29 mouse cellular contexts compared by ENCODE assay signal in the genomic region with DNA sequence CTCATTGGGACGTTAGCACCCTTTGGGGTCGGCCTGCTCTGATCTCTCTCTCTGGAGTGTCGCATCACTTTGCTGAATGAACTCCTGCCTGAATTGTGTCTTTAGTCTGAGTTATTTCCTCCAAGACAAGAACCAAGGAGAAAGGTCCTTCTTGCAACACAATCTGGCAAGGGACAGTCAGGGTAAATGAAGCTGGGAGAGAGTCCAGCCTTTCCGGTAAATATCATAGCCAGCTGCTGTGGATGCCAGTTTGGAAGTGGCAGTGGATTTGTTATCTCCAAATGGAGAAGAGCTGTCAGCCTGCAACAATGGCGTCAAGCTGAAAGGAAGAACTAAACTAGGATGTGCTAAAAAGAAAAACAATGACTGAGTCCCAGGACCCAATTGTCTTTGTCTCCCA.
DNase-seq lines count a peak whose midpoint lies in the region; ATAC-seq and TF ChIP-seq lines count a peak whose summit lies in the region.
"Had no signal": no experiment of that assay in that cellular context is flagged by ENCODE, and none has a peak within 500 bp of the region (broad histone marks: within the 10 kb centered on the region; RNA-seq: fewer than 3 reads in every experiment).

No protein-coding gene starts in this region.

- H3K4me1 ChIP-seq in heart, embryonic 11.5 days (ENCODE audit: control insufficient read depth, insufficient read depth, low read length): no peaks in the 10 kb centered on the region
- no peaks in the 10 kb centered on the region for H3K4me1 ChIP-seq in lung, postnatal 0 days (ENCODE audit: insufficient read depth, low read depth, low read length)
- H3K4me1 ChIP-seq: embryonic facial prominence, embryonic 10.5 days; embryonic facial prominence, embryonic 15.5 days; forebrain, embryonic 12.5 days; heart, embryonic 15.5 days; hindbrain, embryonic 10.5 days; limb, embryonic 13.5 days; midbrain, embryonic 10.5 days; midbrain, embryonic 15.5 days; neural tube, embryonic 15.5 days; stomach, embryonic 15.5 days had no signal

- no peak overlapping the region for H3K27ac ChIP-seq in heart, embryonic 11.5 days (ENCODE audit: low read depth, low read length)
- H3K27ac ChIP-seq in lung, postnatal 0 days (ENCODE audit: low read length): no peak overlapping the region
- H3K27ac ChIP-seq: embryonic facial prominence, embryonic 10.5 days; embryonic facial prominence, embryonic 15.5 days; forebrain, embryonic 12.5 days; heart, embryonic 15.5 days; hindbrain, embryonic 10.5 days; kidney, embryonic 15.5 days; left cerebral cortex, adult 2 months; limb, embryonic 13.5 days; midbrain, embryonic 10.5 days; midbrain, embryonic 15.5 days; neural tube, embryonic 15.5 days; stomach, embryonic 15.5 days had no signal

- H3K9me3 ChIP-seq in heart, embryonic 11.5 days (replicated peaks; ENCODE audit: control insufficient read depth, low read length): no peaks in the 10 kb centered on the region
- no peaks in the 10 kb centered on the region for H3K9me3 ChIP-seq in lung, postnatal 0 days (ENCODE audit: low read length)
- H3K9me3 ChIP-seq: embryonic facial prominence, embryonic 10.5 days; embryonic facial prominence, embryonic 15.5 days; forebrain, embryonic 12.5 days; heart, embryonic 15.5 days; hindbrain, embryonic 10.5 days; kidney, embryonic 15.5 days; limb, embryonic 13.5 days; midbrain, embryonic 10.5 days; midbrain, embryonic 15.5 days; neural tube, embryonic 15.5 days; stomach, embryonic 15.5 days had no signal

- 55% methylated on average over 5 of the region's 5 CpGs for WGBS in heart, embryonic 11.5 days (ENCODE audit: insufficient replicate concordance)
- WGBS in lung, postnatal 0 days: 45% methylated on average over 5 of the region's 5 CpGs

- no peaks in the 10 kb centered on the region for H3K27me3 ChIP-seq in heart, embryonic 11.5 days (ENCODE audit: control insufficient read depth, insufficient read depth, low read length)
- H3K27me3 ChIP-seq in lung, postnatal 0 days (replicated peaks; ENCODE audit: insufficient read depth, low read length): no peaks in the 10 kb centered on the region
- H3K27me3 ChIP-seq: CH12.LX; embryonic facial prominence, embryonic 15.5 days; forebrain, embryonic 12.5 days; heart, embryonic 15.5 days; kidney, embryonic 15.5 days; limb, embryonic 13.5 days; midbrain, embryonic 15.5 days; neural tube, embryonic 15.5 days; stomach, embryonic 15.5 days had no signal

- no peak overlapping the region for H3K4me2 ChIP-seq in heart, embryonic 11.5 days
- no peak overlapping the region for H3K4me2 ChIP-seq in lung, postnatal 0 days (replicated peaks; ENCODE audit: low read depth, low read length)
- H3K4me2 ChIP-seq: embryonic facial prominence, embryonic 15.5 days; forebrain, embryonic 12.5 days; heart, embryonic 15.5 days; kidney, embryonic 15.5 days; limb, embryonic 13.5 days; liver, embryonic 11.5 days; midbrain, embryonic 15.5 days; neural tube, embryonic 15.5 days; stomach, embryonic 15.5 days had no signal

- TF ChIP-seq CTCF in lung, postnatal 0 days (IDR thresholded peaks at IDR 0.05): no peak

- H3K9ac ChIP-seq in heart, embryonic 11.5 days (ENCODE audit: low read depth, low read length): no peak overlapping the region
- no peak overlapping the region for H3K9ac ChIP-seq in lung, postnatal 0 days (replicated peaks; ENCODE audit: low read depth)
- H3K9ac ChIP-seq: embryonic facial prominence, embryonic 15.5 days; forebrain, embryonic 12.5 days; forebrain, postnatal 0 days; heart, embryonic 15.5 days; kidney, embryonic 15.5 days; limb, embryonic 13.5 days; midbrain, embryonic 15.5 days; neural tube, embryonic 15.5 days; stomach, embryonic 15.5 days had no signal

- H3K4me3 ChIP-seq in heart, embryonic 11.5 days (ENCODE audit: low read depth, low read length): no peak overlapping the region
- H3K4me3 ChIP-seq in lung, postnatal 0 days (ENCODE audit: low read depth, low read length): no peak overlapping the region
- H3K4me3 ChIP-seq: embryonic facial prominence, embryonic 10.5 days; embryonic facial prominence, embryonic 15.5 days; forebrain, embryonic 12.5 days; heart, embryonic 15.5 days; hindbrain, embryonic 10.5 days; kidney, embryonic 15.5 days; left cerebral cortex, adult 2 months; limb, embryonic 13.5 days; midbrain, embryonic 10.5 days; midbrain, embryonic 15.5 days; neural tube, embryonic 15.5 days; stomach, embryonic 15.5 days had no signal

- no peaks in the 10 kb centered on the region for H3K36me3 ChIP-seq in heart, embryonic 11.5 days (ENCODE audit: control insufficient read depth, insufficient read depth, low read length)
- no peaks in the 10 kb centered on the region for H3K36me3 ChIP-seq in lung, postnatal 0 days (ENCODE audit: insufficient read depth, low read length)
- H3K36me3 ChIP-seq: embryonic facial prominence, embryonic 10.5 days; embryonic facial prominence, embryonic 15.5 days; forebrain, embryonic 12.5 days; heart, embryonic 15.5 days; hindbrain, embryonic 10.5 days; kidney, embryonic 15.5 days; limb, embryonic 13.5 days; midbrain, embryonic 10.5 days; midbrain, embryonic 15.5 days; neural tube, embryonic 15.5 days; stomach, embryonic 15.5 days had no signal

- no peak for TF ChIP-seq EP300 in lung, postnatal 0 days (IDR thresholded peaks at IDR 0.05)

- ATAC-seq in heart, embryonic 11.5 days (replicated peaks; ENCODE audit: insufficient number of reproducible peaks, low FRiP score, low TSS enrichment): no peak
- 0 out of 2 replicates have a peak, but pooled peaks have one; percentile 17 for ATAC-seq in lung, postnatal 0 days
- ATAC-seq: activated CD4-positive, CD25-positive, alpha-beta regulatory T cell, adult 4 months; forebrain, postnatal 0 days; hindbrain, embryonic 16.5 days; midbrain, embryonic 15.5 days had no signal

- DNase-seq in adrenal gland, adult 2 months: peak; percentile 6
- DNase-seq in adrenal gland, adult 8-10 months: no peak
- peak; percentile 22 for DNase-seq in heart, adult 8-10 months (ENCODE audit: low spot score)
- peak; percentile 8 for DNase-seq in lung, postnatal 0 days (ENCODE audit: low spot score)
- DNase-seq in lung, adult 18-20 months: no peak
- no peak for DNase-seq in left cerebral cortex, adult 8-10 months (ENCODE audit: low spot score in 2 of 2)
- DNase-seq: cerebellum, adult 8-10 months; cerebellum, postnatal 25 days; forebrain, postnatal 0 days; kidney, adult 18-20 months; kidney, postnatal 25 days; right cerebral cortex, postnatal 25 days had no signal

Comparison
In these comparisons a context has a peak if more than half of its experiments do, and no peak if none do; other contexts are left out.
1. DNase-seq: peak in adrenal gland, adult 2 months (single experiment), heart, adult 8-10 months (single experiment) and lung, postnatal 0 days (single experiment); none in adrenal gland, adult 8-10 months (single experiment), lung, adult 18-20 months (0 of 2) and left cerebral cortex, adult 8-10 months (0 of 2).